Mouse (Mus musculus) layer of hippocampus, postnatal 10 days (tissue): Measurements from ENCODE around the gene A230072I06Rik. TPM values are rescaled to one million over a fixed set of nuclear protein-coding genes. Genes with fewer than 3 reads are reported as not detected.

Experiments
- DNase-seq, 2 experiments: peaks; one replicate each; pipeline ENCODE4 v3.0.0; 2021; ENCODE audit warnings: low spot score in 2 of 2
- total RNA-seq, 2 experiments: library from RNA; stranded (reverse); gene quantifications; 2 replicates each; pipeline ENCODE4 v1.2.3; 2021

Gene A230072I06Rik
- total RNA-seq, 2 experiments from 2014 or later: 0.25 TPM; not detected in 1

- DNase-seq: no peak
Observed at GRCm38 (mm10) chr8:12322071-12322470, 43.5 kb downstream of the A230072I06Rik start.

DNA sequence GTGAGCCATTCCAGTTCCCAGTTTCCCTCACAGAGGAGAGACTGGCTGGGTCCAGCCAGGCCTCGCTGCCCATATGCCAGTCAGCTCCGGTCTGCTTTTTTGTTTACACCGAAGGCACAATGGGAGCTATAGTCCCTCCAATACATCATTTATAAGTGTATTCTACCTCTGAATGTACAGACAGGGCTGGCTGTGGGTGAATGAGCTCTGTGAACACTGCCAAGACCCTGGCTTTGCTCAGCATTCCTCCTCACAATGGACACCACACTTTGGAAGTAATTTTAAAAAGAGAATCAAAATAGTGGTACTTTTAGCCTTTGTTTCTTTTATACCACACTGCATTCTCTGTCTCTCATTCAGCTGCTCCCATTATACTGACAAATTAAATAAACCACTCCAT lies 44.6 kb downstream of the A230072I06Rik start:
- DNase-seq: no peak

GRCm38 (mm10) chr8:12324561-12324960 lies 45.9 kb downstream of the A230072I06Rik start:
- DNase-seq: peak in 1 of 2 experiments; percentile 24

GRCm38 (mm10) chr8:12324991-12325601 lies 46.5 kb downstream of the A230072I06Rik start:
- no peak for DNase-seq

DNA sequence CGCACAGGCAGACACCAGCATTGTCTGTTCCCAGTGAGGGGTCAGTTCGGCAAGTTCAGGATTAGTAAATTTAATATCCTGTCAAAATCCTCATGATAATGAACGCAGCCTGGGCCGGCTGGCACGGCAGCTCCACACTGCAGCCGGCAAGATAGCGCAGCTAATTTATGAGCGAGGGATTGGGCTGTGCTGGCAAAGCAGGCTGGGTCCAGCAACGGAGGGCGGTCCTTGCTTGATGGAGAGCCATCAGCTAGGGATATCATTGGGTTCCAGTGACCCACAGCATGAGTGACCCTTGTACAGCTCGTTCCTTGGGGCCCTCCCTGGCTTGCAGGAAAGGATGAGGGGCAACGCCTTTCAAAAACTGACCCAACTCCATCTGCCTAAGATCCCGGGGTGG lies 48.6 kb downstream of the A230072I06Rik start:
- DNase-seq: no peak

DNA sequence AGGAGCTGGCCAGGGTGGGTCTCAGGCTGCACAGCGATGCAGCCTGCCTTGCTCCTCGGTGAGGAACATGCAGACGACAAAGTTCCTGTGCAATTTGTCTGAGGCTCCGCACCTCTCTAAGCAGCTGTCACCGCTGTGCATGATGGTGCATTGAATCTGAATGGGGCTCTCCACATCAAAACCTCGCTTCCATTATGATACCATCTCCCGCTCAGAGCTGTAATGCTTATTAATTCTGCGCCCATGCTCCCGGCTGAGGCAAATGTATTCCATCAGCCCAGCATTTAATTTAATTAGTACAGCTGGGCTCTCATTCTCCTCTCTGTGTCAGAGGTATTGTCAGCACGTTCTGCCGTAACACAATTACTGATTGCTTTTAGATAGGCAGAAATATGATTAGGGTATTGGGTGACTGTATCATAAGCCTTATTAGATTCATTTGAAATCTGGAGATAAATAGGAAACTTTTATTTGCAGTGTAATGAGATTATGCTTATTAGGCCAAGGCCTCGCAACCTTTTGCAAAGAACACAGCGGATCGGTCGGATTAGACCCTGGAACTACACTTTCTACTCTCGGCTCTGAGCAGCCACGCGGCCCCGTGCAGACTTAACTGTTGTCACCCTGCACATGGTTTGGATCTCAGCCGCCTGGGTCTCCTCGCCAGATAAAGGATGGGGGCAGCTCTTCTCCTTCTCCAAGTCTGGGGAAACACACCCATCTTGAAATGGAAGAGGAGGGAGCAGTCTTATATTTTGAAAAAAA lies 49.3 kb downstream of the A230072I06Rik start:
- DNase-seq: no peak

DNA sequence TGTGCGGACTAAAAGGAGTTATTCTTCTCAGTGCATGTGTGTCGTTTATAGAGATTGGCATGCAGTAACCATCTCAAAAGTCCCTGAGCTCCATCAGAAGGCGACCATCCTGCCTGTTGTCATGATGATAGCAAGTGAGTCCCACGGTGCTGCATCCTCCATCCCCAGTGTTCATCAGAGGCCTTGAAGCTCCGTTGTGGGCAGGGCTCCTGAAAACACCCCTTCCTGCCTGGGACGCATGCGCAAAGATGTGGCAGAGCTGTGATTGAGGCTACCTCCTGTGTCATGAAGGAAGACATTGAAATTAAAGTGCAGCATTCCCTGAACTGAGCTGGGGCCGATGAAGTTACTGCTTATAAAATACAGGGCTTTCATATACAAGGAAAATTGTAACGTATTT lies 49.9 kb downstream of the A230072I06Rik start:
- no peak for DNase-seq

DNA sequence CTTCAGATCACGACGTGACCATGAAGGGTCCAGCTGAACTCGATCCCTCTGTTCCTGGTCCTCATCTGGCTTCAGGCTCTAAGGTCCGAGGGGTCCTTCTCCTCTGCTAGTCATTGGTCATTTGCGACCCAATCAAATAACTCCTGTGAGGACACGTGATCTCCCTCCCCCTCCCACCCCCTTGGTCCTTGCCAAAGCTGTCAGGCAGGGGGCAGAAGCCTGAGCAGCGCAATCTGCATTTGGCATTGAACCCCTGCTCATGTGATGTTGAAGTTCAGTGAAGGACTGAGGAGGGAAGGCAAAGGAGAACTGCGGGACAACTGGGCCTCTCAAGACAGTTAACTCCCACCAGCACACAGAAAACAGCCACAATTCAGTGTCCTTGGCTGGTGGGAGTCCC lies 51.4 kb downstream of the A230072I06Rik start:
- peak in 1 of 2 experiments; percentile 25 for DNase-seq

Other genes starting within 250 kb of the A230072I06Rik start
- gene Sox1, start 116.5 kb downstream of the A230072I06Rik start, total RNA-seq: 10 to 100 TPM; 11.6 to 12.1 TPM